Mouse (Mus musculus) thymus, adult 18-20 months (tissue): ENCODE data around the gene Zfand2b.

Experiments used
- DNase-seq, 2 experiments: peaks; one replicate each; pipeline ENCODE4 v3.0.0; 2022; ENCODE audit warnings: mixed read lengths in 2 of 2

Gene Zfand2b

GRCm38 (mm10) chr1:75168472-75169464 lies at the start of gene Zfand2b:
Gene Zfand2b, plus strand, starts transcription at chr1:75168646.
- DNase-seq, result peak; percentile 95 to 96

DNA sequence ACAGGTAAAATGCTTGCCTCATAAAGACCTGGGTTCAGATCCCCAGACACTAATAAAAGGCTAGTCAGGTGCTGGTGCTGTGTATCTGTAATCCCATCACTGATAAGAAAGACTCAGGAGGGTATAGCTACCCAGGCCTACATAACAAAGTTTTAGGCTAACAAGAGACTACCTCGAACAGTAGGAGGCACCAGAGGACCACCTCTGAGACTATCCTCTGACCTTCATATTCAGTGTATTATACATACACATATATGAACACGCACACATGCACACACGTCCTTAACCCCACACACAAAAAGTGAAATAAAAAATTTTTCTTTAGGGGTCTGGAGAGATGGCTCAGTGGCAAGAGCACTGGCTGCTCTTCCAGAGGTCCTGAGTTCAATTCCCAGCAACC lies 46.2 kb upstream of the Zfand2b start:
- DNase-seq, result no peak

DNA sequence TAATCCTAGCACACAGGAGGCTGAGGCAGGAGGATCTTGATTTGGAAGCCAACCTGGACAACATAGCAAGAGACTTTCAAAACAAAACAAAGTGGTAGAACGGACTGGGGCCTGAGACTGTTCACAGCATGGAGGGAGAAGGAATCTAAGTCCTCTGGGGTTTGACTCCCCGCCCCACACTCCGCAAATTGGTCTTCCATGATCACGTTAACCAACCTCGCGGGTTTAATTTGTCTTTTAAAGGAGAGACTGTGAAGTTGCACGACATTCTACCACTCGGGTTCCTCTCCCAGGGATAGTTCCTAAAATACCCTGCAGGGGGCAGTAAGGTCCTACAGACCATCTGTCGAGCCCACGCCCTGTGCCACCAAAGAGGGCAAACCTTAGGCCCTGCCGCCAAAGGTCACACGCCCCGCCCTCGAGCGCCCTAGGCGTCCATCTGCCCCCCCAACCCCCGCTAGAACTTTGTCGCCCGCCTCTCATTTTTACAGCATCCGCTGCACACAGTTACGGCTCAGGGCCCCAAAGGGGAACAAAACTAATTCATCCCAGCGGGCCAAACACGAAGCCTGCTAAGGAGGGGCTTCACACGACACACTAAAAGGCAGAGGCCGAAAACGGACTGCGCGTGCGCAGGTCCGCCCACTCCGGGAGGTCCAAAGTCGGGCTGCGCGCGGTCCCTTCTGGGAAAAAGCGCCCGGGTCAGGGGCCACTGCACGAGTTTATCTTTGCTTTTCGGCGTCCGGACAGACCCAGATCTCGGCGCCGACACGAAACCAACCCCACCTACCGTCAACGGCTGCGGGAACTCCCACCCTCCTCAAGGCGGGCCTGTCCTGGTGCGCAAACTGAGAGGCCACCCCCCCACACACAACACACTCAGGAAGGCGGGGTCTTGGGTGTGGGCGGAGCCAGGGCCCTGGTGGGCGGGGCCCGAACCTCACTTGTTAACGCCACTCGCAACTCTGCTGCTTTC lies 43.8 kb upstream of the Zfand2b start, which contains the start of gene Nhej1:
TSS of gene Nhej1 (minus strand) at position 855 of the 976 bp plus-strand sequence.
- peak; percentile 85 to 90 for DNase-seq

DNA sequence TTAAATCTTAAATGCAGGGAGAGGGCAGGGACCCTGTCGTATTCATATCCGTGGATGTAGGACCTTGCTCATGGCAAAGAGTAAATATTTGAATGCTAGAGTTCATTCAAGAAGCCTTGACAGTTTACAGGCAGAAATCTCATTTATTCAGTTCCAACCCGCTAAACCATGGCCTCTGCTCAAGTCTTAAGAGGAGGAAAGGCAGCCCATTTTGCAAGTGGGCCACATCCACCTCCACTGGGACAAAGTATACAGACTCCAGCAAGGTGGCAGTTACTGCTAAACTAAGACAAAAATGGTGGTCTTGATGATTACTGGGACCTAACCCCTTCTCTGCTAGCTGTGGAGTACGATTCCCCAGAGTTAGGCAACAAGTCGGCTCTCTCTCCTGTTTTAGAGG lies 43.0 kb upstream of the Zfand2b start:
- DNase-seq, result no peak

- DNase-seq, result no peak
These were observed 39.8 kb upstream of the Zfand2b start for GRCm38 (mm10) chr1:75128641-75129040.

DNA sequence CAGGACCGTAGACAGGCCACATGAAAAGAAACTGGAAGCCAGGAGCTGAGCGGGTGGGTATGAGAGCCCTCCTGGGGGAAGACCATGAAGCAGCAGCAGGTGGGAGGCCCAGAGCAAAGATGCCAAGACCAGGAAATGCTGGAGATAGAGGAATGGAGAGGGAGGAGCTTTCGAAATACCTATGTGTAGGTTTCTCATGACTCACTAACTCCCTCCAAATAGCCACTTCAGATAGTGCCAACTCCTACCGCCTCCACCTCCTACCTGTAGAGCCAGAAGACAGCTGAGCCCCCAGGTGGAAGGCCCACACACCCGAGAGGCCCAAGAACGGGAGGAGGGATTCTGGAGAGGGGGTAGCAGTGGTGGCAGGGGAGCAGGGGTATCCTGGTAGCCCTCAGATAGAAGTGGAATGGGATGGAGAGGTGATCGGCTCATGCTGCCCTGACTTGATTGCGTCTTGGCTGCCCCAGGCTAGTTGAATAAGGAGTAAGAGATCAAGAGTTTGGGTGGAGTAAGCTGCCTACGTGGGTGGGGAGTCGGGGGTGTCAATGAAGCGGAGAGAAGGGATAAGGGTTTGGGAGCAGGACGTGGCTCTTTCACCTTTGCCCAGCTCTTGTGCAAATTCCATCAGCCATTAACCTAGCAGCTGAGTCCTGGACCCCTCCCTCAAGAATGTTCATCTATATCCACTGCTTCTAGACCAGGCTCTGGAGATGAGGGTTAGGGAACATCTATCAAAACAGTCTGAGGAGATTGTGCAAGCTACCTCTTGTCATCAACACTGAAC lies 34.8 kb upstream of the Zfand2b start, which contains the start of gene Slc23a3:
TSS of gene Slc23a3 (minus strand) at position 470 of the 787 bp plus-strand sequence.
- no peak for DNase-seq

DNA sequence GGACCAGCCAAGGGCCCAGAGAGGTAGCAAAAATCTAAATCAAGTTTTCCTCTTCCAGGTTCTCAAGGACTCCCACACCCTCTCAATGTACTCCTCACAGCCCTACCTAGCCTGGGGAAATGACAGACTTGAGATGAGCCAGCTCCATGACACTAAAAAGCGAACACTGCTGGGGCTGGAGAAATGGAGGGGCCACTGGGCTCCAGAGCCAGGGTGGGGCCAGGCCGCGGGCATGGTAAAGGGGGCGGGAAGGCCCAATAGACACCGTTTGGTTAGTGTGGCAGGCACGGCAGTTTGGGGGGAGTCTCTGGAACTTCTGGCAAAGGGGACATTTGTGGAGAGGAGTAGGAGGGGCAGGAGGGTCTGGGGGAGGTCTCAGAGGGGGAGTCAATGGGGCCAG lies 32.2 kb upstream of the Zfand2b start:
- DNase-seq, result no peak

- no peak for DNase-seq
These were observed 31.7 kb upstream of the Zfand2b start for GRCm38 (mm10) chr1:75136730-75137129.

DNA sequence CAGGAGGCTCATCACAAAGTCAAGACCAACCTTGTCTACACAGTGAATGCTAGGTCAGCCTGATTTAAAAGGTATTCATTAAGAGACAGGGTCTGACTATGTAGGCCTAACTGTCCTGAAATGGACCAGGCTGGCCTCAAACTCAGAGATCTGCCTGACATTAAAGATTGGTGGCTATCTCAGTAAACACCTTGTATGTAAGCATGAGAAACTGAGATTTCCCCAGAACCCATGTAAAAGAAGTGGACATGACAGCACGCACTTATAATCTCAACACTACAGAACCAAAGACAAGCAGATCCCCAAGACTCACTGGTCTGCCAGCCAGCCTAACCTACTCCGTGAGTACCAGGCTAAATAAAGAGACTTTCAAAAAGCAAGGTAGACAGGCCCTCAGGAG lies 30.0 kb upstream of the Zfand2b start:
- DNase-seq, result no peak

GRCm38 (mm10) chr1:75140601-75141190 lies 27.8 kb upstream of the Zfand2b start:
- no peak for DNase-seq

GRCm38 (mm10) chr1:75141486-75142190 lies 26.8 kb upstream of the Zfand2b start:
- DNase-seq, result peak; percentile 66 to 74

- DNase-seq, result peak; percentile 94 to 95
These were observed 25.9 kb upstream of the Zfand2b start, which contains the start of the genes Cnppd1 and Retreg2 for GRCm38 (mm10) chr1:75142301-75143261. Gene Cnppd1, minus strand, starts transcription at chr1:75142711. Gene Retreg2, plus strand, starts transcription at chr1:75142778.

DNA sequence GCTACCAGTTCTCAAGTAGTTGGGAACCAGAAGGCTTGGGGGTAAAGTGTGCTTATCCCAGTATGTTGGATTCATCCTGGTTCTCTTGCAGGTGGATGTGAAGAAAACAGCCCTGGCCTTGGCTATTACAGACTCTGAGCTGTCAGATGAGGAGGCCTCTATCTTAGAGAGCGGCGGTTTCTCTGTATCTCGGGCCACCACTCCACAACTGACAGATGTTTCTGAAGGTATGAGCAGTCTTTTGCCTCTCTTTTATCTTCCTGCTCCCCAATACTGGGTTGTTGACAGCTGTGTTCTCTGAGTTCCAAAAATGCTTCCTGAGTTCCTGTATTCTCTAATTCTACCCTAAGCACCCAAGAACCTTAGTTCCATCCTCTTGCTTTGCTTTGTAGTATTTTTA lies 22.9 kb upstream of the Zfand2b start:
- no peak for DNase-seq

DNA sequence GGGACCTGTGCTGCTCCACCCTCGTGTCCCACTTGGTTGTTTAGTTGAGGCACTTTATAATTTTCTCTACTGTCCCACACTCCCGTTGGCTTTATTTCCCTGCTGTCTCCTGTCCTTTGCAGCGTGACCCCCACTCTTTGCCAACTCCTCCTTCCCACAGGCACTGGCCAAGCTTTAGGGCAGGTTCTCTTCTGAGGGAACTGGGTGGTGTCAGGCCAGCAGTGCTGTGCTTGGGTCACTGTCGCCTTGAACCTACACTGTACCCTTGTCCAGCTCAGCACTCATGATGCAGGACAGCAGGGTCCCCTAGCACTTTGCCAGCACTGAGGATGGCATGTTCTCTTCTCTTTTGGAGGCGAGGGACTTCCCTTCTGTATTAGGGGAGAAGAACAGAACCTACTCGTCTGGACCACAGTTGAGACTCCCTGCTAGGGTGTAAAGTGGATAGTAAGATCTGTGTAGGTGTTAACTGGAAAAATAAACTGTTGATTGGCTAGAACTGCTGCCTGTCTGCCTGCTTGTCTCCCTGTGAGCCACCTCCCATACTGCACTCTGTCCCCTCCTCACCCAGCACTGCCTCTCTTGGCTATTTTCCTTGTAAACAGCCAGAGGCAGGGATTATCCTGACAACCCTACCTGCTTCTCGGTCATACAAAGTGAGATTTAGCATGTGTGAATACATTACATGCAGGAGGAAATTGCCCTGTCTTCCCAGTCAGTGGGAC lies 20.9 kb upstream of the Zfand2b start:
- DNase-seq, result no peak

GRCm38 (mm10) chr1:75148727-75149126 lies 19.7 kb upstream of the Zfand2b start:
- DNase-seq, result no peak

DNA sequence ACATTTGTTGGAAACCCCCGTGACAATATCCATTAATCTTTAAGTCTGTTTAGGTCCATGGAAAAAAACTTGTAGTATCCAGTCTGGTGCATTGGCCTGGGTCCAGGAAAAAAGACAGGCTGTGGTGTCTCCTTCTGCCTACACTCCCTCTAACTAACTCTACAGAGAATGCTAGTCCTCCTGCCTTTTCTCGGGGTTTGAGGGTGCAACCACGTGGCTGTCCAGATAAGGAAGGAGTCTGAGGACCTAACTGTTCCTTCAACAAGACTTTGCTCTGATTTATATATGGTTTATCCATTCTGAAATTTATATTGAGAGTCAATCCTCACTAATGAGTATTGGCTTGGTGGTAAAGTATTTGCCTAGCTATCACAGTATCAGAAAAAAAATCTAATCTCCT lies 12.6 kb upstream of the Zfand2b start:
- no peak for DNase-seq

GRCm38 (mm10) chr1:75158990-75159389 lies 9.5 kb upstream of the Zfand2b start:
- DNase-seq, result no peak

DNA sequence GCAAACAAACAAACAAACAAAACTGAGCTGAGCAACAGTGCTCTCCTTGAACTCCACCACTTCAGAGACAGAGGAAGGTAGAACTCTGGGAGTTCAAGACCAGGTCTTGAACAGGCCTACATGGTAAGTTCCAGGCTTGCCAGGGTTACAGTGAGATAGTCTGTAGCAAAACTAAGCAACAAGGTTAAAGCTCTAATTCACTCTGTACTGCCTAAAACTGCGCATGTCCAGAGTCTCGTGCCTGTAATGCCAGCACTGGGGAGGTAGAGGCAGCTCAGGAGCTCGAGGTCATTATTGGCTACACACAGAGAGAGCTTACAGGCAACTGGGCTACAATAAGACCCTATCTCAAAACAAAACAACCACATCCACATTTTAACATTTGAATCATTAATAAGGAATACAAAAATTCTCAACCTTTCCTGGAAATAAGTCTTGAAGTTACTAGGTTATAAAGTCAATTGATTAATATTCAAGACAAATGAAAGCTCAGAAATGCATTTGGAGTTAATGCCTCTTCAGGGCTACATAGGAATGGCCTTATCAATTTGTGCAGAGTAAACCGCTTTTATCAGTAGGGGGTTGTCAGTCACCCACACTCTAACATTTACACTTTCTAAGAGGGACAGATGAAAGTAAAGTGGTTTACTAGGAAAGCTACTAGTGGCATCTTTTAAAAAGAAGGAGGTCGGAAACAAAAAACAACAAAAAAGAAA lies 8.7 kb upstream of the Zfand2b start:
- no peak for DNase-seq
